Mouse (Mus musculus) forebrain, embryonic 13.5 days (tissue): ENCODE results near the gene Lpo. TPM values are rescaled to one million over a fixed set of nuclear protein-coding genes. Genes with fewer than 3 reads are reported as not detected.

ENCODE experiments used
- ATAC-seq: fragments of 200-750 bp; cut with Nextera tagmentation; 2 replicates; pipeline ENCODE4 v1.8.0; 2017
- H3K27ac ChIP-seq: fragments of 300-500 bp; sonication (generic); 2 replicates; pipeline ENCODE4 v1.5.1; 2015; ENCODE audit warnings: inconsistent platforms, mild to moderate bottlenecking, moderate library complexity
- H3K27me3 ChIP-seq: fragments of 300-500 bp; sonication (generic); 2 replicates; pipeline ENCODE4 v1.6.1; 2015; ENCODE audit warnings: mild to moderate bottlenecking, inconsistent platforms
- H3K36me3 ChIP-seq: fragments of 300-500 bp; sonication (generic); 2 replicates; pipeline ENCODE4 v1.6.1; 2015; ENCODE audit warnings: mild to moderate bottlenecking, inconsistent platforms; ENCODE audit not compliant: poor library complexity, severe bottlenecking
- H3K4me1 ChIP-seq: fragments of 300-500 bp; sonication (generic); 2 replicates; pipeline ENCODE4 v1.6.1; 2015; ENCODE audit warnings: inconsistent platforms
- H3K4me2 ChIP-seq: fragments of 300-500 bp; sonication (generic); 2 replicates; pipeline ENCODE4 v1.6.1; 2015; ENCODE audit warnings: inconsistent platforms, mild to moderate bottlenecking, moderate library complexity
- H3K4me3 ChIP-seq: fragments of 300-500 bp; sonication (generic); 2 replicates; pipeline ENCODE4 v1.5.1; 2015; ENCODE audit warnings: mild to moderate bottlenecking, inconsistent platforms
- H3K9ac ChIP-seq: fragments of 300-500 bp; sonication (generic); 2 replicates; pipeline ENCODE4 v1.6.1; 2015; ENCODE audit warnings: mild to moderate bottlenecking, inconsistent platforms
- H3K9me3 ChIP-seq: fragments of 300-500 bp; sonication (generic); replicated peaks from 2 replicates; pipeline ENCODE4 v1.6.1; 2016; ENCODE audit warnings: inconsistent platforms
- WGBS: fragments of 180-500 bp; shearing (Covaris S2); methylation state at CpG from one replicate; pipeline ENCODE4 v1.1.7; 2015; 5-methylcytosine and 5-hydroxymethylcytosine counted together
- polyA plus RNA-seq: library from polyadenylated mRNA; unstranded; fragments of >200 nt; fragmentation: Nextera tagmentation; extraction: Ambion mirVana; gene quantifications from 2 replicates; pipeline ENCODE4 v1.2.1, GENCODE M21; 2015

Gene Lpo
- polyA plus RNA-seq, 1 experiment from 2014 or later: 0.18 TPM

DNA sequence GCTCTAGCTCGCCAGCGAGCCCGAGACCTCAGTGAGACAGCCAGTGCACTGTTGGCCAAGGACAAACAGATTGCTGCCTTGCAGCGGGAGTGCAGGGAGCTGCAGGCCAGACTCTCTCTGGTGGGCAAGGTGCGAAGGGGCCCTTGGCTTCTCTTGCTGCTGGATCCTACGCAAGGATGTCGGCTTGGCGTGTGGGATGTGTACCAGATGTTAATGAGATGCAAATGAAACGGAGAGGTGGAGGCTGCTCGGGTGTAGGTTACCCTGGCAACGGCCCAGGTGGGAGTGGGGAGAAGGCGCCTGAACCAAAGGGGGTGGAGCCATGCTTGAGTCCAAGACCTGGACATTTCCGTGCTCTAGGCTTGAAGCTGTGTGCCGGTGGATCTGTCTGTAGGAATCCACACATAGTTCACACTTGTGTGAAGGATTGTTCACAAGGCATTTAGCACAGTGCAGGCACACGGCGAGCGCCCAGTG is 64.5 kb downstream of the Lpo start:
- H3K4me2 ChIP-seq: peak overlapping the region; percentile 95
- under 1% methylated on average over 17 of the region's 17 CpGs for WGBS
- H3K9ac ChIP-seq: peak overlapping the region; percentile 79
- ATAC-seq: peak; percentile 41
- peaks cover 20% of the 10 kb centered on the region for H3K36me3 ChIP-seq
- peaks cover 31% of the 10 kb centered on the region for H3K27me3 ChIP-seq
- H3K27ac ChIP-seq: peak overlapping the region; percentile 51
- H3K9me3 ChIP-seq: no peaks in the 10 kb centered on the region
- H3K4me1 ChIP-seq: peaks cover 54% of the 10 kb centered on the region
- peak overlapping the region; percentile 62 for H3K4me3 ChIP-seq

DNA sequence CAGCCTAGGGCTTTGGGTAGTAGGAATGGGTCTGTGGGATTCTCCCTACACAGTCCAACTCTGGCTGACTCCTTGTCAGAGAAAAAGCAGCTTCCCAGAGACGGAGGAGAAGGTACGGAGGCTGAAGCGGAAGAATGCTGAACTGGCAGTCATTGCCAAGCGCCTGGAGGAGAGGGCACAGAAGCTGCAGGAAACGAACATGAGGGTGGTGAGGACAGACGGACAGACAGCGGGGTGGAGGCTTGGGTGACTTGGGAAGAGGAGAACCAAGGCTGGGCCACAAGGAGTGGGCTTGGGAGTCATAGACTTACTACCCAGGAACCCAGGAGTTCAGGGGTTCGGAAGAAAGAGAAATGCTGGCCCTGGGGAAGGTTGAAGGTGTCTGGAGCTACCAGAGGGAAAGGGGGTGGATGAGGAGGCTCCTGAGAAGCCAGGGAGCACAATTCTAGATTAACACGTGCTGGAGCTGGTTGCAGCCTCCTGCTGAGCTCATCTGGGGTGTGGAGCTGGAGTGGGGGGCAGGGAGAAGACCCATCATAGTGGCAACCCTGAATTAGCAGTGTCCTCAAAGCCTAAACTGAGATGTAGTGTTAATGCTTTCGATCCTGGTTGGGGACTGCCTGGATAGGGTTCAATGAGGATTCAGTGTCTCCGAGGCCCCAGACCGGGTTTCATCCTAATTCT is 65.2 kb downstream of the Lpo start:
- no peak for ATAC-seq
- Histone ChIP-seq H3K4me1 (peaks cover 54% of the 10 kb centered on the region), H3K27me3 (peaks cover 31% of the 10 kb centered on the region), H3K9ac (peak overlapping the region; percentile 79), H3K9me3 (no peaks in the 10 kb centered on the region), H3K4me2 (peak overlapping the region; percentile 95), H3K27ac (peak overlapping the region; percentile 51; the same call in 1 of the 2 replicates), H3K4me3 (peak overlapping the region; percentile 62), H3K36me3 (peaks cover 13% of the 10 kb centered on the region; the same call in 1 of the 2 replicates)
- 44% methylated on average over 12 of the region's 12 CpGs for WGBS

DNA sequence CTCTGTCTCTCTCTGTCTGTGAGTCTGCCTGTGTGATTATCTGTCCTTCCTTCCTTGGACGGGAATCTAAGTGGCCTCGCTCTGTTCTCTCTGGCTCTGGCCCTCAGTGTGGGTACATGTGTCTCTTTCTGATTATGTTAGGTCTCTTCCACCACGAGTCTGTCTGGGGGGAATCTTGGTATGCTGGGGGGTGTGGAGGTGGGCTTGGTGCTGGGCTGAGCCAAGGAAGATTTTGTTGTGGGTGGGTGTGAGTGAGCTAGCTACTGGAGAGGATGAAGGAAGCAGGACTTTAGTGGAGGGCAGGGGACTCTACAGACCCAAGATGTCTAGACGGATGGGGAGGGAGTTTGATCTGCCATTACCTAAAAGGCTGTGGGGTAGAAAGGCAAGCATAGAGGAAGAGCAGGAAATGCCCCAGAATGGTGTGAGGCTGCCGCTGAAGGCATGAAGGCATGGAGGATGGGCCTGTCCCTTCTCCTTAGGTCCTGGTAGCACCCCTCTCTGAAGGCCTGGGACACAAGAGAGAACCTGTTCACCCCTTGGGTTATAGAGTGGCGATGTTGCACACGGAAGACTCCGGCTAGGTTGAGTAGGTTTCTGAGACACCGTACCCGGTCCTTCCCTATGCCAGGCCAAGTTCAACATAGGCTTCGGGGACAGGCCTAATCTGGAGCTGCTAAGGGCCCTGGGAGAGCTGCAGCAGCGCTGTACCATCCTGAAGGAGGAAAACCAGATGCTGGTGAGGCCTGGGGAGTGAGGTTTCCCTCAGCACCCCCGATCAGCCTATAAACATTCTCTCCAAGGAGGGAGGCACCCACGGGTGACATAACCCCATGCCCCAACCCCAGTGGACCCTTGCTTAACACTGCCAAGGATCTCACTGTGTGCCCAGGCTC is 66.0 kb downstream of the Lpo start:
- Histone ChIP-seq H3K4me3 (peak overlapping the region; percentile 62), H3K4me2 (peak overlapping the region; percentile 95), H3K36me3 (0 out of 2 replicates have a peak, but pooled peaks cover 6% of the 10 kb centered on the region), H3K4me1 (peaks cover 54% of the 10 kb centered on the region), H3K27ac (no peak overlapping the region), H3K27me3 (peaks cover 31% of the 10 kb centered on the region), H3K9ac (peak overlapping the region; percentile 79), H3K9me3 (no peaks in the 10 kb centered on the region)
- 74% methylated on average over 14 of the region's 14 CpGs for WGBS
- no peak for ATAC-seq

DNA sequence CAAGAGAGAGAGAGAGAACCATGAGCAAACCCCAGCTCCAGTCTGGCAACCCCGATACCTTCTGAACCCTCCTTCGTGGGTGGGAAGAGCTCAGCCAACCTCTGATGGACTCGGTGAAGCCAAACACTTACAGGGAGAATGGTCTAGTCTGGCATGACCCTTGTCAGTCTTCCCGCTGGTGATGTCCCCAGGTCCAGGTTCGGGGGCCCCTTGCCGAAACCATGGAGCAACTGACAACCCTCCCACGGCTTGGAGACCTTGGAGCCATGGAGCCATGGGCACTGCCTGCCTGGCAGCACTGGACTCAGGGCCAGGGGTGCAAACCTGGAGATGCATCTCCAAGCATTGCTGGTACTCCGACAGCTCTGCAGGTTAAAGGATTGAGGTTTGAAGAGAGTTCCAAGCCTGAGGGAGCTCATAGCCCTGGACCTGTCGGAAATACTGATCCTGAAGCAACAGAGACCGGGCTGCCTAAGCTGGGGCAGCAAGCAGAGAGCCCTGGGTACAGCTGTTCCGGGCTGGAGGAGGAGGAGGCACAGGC is 66.8 kb downstream of the Lpo start:
- Histone ChIP-seq H3K4me1 (peaks cover 54% of the 10 kb centered on the region), H3K27ac (no peak overlapping the region), H3K9me3 (no peaks in the 10 kb centered on the region), H3K27me3 (peaks cover 27% of the 10 kb centered on the region), H3K36me3 (no peaks in the 10 kb centered on the region), H3K9ac (peak overlapping the region; percentile 79), H3K4me2 (peak overlapping the region; percentile 95), H3K4me3 (peak overlapping the region; percentile 62)
- ATAC-seq: no peak
- 63% methylated on average over 11 of the region's 11 CpGs for WGBS

DNA sequence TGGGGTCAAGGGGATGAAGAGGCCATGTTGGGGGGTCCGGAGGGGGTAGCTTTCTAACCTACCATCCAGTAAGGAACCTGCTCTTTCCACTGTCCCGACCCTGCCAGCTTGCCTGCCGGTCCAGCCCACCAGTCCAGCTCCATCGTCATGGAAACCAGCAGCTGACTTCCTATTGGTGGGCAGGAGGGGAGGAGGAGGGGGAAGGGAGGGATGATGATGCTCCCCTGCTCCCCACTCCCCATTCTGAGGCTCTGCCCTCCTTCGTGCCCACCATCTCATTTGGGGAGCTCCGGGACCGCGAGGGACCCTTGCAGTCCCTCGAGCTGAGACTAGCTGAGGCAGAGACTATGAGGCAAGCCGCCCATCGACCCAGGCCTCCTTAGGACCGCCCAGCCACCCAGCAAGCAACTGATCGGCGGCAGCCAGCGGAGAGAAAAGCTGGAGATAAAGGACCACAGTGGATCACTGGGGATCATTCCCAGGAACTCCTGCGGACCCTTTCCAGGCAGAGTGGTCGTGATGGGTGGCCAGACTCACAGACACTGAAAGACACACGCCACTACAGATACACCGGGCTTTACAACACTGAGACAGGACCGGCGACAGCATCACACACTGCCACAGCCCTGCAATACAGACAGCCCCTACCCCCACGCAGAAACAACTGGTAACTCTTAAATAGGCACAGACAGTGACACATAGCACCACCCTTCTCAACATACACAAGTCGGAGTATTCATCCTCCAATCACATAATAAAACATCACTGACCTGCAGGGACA is 67.6 kb downstream of the Lpo start, which contains the start of gene Tspoap1:
TSS of gene Tspoap1 (plus strand) at position 241 of the 781 bp plus-strand sequence.
- Histone ChIP-seq H3K27ac (peak within 1 kb of the TSS; percentile 83), H3K4me1 (peaks cover 53% of the 10 kb centered on the region), H3K9ac (peak within 1 kb of the TSS; percentile 79), H3K4me3 (peak within 1 kb of the TSS; percentile 62), H3K4me2 (peak within 1 kb of the TSS; percentile 95), H3K27me3 (peaks cover 24% of the 10 kb centered on the region), H3K36me3 (no peaks in the 10 kb centered on the region), H3K9me3 (no peaks in the 10 kb centered on the region)
- WGBS: 5% methylated on average over 23 of the region's 23 CpGs
- peak; percentile 84 for ATAC-seq

DNA sequence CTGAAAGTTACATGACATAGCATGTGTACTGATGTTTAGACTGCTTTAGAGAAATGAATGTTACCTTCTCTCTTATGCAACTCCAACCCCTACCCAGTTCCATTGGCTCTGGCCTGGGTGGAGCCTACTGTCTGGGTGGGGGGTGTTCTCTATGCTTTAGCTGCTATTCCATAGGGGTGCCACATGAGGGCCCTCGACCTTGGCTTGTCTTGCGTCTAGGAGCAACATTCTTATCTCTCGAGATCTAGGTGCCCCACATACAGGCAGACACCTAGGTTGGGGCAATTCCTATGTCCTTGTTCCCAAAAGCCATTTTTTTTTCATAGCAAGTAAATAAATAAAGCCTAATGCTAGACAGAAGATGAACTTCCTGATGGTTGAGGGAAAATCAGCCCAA is 68.5 kb downstream of the Lpo start:
- 5% methylated on average over 3 of the region's 3 CpGs for WGBS
- peaks cover 24% of the 10 kb centered on the region for H3K27me3 ChIP-seq

DNA sequence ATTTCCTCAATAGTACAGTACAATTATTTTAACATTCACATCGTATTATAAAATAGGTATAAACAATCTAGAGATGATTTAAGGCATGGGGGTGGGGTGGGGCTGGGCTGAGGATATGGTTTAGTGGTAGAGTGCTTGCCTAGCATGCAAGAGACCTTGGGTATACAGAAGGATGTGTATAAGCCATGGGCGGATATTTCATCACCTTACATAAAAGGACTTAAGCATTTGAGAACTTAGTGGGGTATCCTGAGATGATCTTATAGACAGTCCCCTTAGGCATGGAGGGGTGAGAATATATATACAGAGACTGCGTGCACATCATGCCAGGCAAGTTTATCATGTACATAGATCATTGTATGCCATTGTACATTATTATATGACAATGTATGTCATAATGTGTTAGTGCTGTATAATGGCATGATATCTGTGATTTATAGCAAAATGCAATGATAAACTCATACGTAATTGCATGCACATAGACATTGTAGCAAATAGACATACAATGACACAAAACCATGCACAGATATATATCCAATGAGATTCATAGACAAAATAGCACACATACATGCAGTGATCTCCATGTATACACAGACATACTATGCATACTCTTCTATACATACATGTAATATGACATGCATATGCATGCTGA is 69.0 kb downstream of the Lpo start:
- WGBS: 77% methylated on average over 4 of the region's 4 CpGs
- Histone ChIP-seq H3K9ac (no peak overlapping the region), H3K4me2 (no peak overlapping the region), H3K9me3 (no peaks in the 10 kb centered on the region), H3K36me3 (no peaks in the 10 kb centered on the region), H3K27me3 (peaks cover 24% of the 10 kb centered on the region), H3K4me3 (no peak overlapping the region), H3K4me1 (peaks cover 42% of the 10 kb centered on the region), H3K27ac (no peak overlapping the region)
- no peak for ATAC-seq

More for the DNA sequence above, 68.5 kb downstream of the Lpo start:
- Histone ChIP-seq H3K27ac (peak overlapping the region; percentile 54), H3K4me3 (no peak overlapping the region), H3K36me3 (no peaks in the 10 kb centered on the region), H3K9ac (peak overlapping the region; percentile 79; the same call in 1 of the 2 replicates), H3K4me2 (peak overlapping the region; percentile 95), H3K9me3 (no peaks in the 10 kb centered on the region), H3K4me1 (peaks cover 44% of the 10 kb centered on the region)
- ATAC-seq: no peak

DNA sequence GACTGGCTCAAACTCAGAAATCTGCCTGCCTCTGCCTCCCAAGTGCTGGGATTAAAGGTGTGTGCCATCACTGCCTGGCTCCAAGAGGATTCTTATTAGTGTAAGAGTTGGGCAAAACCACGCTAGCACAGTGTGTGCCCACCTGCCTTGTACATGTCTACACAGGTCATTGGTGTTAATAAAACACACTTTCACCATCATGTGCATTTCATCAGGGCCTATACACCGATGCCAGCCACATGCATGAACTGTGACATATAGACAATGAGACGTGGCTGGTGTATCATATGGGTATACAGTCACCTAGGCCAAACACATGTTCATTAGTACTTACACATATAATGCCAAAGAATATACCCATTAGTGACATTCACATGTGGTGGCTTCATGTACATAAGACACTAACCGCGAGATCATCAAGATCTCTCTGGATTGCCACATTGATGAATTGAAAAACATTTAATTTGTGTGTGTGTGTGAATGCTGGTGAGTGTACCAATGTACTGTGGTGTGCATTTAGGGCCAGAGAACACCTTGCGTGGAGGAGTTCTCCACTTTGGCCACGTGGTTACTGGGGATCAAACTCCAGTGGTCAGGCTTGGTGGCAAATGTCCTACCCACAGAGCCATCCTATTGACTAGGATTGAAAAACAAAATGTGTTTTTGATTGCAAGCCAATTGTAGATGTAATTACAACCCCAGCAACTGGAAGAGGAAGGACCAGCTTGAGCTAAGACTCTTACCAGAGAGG is 69.8 kb downstream of the Lpo start:
- H3K36me3 ChIP-seq: no peaks in the 10 kb centered on the region
- H3K4me1 ChIP-seq: peaks cover 35% of the 10 kb centered on the region
- no peak for ATAC-seq
- no peak overlapping the region for H3K27ac ChIP-seq
- no peak overlapping the region for H3K4me3 ChIP-seq
- H3K4me2 ChIP-seq: no peak overlapping the region
- no peak overlapping the region for H3K9ac ChIP-seq
- 83% methylated on average over 7 of the region's 7 CpGs for WGBS
- peaks cover 24% of the 10 kb centered on the region for H3K27me3 ChIP-seq
- H3K9me3 ChIP-seq: no peaks in the 10 kb centered on the region

DNA sequence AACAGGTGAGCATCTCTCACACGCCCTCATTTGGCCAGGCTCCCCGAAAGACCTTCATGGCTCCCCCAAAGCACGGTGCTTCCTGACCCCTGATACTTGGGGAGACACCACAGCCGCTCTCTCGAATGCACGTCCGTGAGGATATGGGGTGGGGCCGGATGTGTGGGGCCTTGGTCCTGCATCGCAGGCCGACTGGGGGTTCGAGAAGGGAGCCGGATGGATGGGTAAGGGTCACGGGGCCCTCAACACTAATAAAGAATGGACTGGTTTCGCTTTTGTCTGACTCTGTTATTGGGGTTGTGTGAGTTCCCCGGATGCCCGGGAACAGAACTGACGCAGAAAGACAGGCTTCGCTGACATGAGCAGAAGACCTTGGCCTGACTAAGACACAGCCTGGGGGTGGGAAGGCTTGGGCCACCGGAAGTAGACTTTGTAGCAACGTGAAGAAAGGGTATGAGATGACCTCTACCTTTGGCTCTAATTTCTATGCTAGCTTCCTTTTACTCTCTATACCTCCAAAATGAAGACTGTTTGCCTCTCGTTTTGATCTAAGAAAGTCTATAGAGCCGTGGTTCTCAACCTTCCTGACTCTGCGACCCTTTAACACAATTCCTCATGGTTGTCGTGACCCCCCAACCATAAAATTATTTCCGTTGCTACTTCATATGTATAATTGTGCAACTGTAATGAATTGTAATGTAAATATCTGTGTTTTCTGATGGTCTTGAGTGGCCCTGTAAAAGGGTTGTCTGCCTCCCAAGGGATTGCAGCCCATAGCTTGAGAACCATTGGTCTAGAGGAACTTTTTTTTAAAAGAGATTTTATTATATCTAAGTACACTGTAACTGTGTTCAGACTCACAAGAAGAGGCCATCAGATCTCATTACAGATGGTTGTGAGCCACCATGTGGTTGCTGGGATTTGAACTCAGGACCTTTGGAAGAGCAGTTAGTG is 70.8 kb downstream of the Lpo start:
- Histone ChIP-seq H3K9ac (no peak overlapping the region), H3K9me3 (no peaks in the 10 kb centered on the region), H3K36me3 (no peaks in the 10 kb centered on the region), H3K4me3 (no peak overlapping the region), H3K4me2 (no peak overlapping the region), H3K4me1 (peaks cover 25% of the 10 kb centered on the region), H3K27me3 (peaks cover 15% of the 10 kb centered on the region), H3K27ac (no peak overlapping the region)
- 91% methylated on average over 25 of the region's 25 CpGs for WGBS
- no peak for ATAC-seq
